Mouse (Mus musculus) right cerebral cortex, postnatal 36 days (tissue): ENCODE results near the gene Maz.
A peak's percentile ranks its signal among the peaks of the same experiment; 100 is the strongest.

Experiments
- DNase-seq, 2 experiments: peaks; one replicate each; pipeline ENCODE4 v3.0.0; 2022; ENCODE audit warnings: low spot score in 2 of 2, mixed read lengths in 1 of 2

Maz gene

DNA sequence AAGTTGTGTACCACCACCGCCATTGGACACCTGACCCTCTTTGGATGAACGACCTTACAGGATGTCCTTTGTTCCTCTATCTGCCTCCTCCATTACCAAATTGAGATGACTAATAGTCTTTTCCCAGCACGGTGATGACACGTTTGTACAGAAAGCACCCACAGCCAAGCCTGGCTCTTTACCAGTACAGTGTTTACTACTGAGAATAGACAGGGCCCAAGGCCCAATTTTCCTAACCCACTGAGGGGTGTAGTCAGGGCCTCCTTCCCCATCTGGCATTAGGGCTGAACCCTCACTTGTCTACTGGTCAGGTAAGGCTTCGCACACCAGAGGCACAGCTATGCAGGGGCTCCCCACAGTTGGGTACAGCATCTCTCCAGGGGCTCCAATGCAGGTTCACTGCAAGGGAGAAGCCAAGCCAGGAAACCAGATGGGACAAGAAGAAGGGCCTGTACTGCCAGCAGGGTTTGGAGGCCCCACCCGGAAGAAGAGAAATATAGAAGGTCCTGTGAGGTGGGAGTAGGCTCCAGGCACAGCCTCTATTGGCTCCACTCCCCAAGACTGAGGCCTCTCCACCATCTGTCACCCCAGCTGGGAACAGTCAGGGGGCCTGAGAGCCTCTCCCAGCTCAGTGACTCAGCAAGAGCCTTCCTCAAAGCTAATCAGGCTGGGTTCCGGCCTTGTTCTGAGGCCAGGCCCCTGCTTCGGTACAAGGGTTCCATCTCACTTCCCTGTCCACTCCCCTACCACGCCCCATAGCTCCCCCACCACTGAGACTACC, 18.4 kb downstream of the Maz start:
- peak; percentile 70 to 72 for DNase-seq

DNA sequence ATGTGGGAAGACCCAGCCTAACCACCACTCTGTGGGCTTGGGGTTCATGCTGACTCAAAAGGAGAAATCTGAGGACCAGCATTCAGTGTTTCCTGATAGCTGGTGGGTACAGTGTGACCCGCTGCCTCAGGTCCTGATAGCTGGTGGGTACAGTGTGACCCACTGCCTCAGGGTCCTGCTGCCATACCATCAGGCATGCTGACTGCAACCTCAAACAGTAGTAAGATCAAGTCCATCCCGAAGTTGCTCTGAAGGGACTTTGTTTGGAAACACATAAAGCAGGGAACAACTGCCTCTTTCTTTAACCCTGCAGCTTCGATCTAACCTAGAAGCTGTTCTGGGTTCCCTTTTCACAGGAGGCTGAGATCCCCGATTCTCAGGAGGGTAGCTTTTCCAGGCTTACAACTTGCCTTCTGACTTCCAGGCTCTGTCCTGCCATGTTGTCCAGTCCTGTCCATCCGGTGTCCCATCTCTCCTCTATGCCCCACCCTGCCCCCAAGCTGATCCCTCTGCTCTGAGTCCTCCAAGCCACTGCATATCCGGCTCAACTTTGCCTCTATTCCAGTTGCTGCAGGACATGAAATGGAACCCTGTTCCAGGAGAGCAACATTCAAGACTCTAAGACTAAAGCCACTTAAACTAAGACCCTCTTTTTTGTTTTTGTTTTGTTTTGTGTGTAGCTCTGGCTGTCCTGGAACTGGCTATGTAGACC, 19.4 kb downstream of the Maz start:
- no peak for DNase-seq

DNA sequence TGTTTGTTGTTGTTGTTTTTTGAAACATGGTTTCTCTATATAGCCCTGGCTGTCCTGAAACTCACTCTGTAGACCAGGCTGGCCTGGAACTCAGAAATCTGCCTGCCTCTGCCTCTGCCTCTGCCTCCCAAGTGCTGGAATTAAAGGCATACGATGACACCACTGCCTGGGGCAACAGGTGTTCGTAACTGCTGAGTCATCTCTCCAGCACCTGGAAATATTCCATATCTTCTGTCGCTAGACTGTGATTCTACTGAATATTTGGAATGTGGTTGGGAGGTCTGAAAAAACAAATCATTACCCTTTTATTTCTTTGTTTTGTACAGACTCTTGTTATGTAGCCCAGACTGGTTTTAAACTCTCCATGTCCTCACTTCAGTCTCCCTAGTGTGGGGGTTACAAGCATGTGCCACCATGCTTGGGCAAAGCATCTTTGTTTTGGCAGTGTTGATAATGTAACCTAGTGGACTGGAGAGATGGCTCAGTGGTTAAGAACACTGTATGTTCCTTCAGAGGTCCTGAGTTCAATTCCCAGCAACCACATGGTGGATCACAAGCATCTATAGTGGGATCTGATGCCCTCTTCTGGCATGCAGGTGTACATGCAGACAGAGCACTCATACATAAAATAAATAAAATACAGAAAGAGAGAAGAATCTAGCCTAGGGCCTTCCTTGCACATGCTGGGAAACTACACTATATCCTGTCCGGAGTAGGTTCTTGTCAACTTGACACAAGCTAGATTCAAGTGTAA, 22.5 kb downstream of the Maz start:
- no peak for DNase-seq

DNA sequence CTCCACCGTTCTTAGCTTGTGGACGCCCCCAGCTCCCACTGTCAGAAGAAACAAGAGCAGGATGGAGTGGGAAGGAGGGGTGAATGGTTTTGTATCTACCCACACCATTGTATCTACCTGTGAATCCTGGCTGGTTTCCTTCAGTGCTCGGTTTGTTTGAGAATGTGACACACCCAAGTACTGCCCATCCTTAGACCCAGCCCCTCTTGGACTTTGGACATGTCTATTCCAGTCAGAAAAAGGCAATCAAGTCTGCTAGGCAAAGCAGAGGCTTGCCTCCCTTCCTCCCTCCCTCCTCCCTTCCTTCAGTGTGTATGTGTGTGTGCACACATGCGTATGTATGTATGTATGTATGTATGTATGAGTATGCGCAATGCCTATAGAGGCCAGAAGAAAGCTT, 23.2 kb downstream of the Maz start:
- DNase-seq, result no peak

DNA sequence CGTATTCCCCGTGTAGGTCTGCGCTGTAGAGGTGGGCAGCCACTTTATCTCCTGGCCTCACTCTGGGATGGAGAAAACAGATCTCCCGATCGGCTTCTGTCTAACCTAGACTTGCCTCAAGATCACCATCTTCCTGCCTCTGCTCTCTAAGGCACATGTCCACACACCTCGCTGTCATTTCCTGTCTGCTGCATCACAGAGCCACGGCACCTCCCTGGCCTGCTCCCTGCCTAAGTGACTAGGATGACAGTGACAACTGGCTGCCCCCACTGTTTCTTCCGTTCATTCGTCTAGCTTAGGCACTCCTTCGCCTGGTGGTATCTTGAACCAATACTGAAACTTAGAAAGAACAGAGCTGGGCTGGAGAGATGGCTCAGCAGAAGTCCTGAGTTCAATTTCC, 27.3 kb downstream of the Maz start:
- no peak for DNase-seq

DNA sequence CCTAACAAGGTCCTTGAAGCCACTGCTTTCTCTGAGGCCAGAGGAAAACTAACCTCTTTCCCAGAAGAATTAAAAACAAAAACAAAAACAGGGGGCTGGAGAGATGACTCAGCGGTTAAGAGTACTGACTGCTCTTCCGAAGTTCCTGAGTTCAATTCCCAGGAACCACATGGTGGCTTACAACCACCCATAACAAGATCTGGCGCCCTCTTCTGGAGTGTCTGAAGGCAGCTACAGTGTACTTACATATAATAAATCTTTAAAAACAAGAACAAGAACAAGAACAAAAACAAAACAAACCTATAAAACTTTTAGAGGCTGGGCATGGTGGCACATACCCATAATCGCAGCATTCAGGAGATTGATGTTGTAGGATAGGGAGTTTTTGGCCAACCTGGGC, 30.4 kb downstream of the Maz start:
- no peak for DNase-seq

DNA sequence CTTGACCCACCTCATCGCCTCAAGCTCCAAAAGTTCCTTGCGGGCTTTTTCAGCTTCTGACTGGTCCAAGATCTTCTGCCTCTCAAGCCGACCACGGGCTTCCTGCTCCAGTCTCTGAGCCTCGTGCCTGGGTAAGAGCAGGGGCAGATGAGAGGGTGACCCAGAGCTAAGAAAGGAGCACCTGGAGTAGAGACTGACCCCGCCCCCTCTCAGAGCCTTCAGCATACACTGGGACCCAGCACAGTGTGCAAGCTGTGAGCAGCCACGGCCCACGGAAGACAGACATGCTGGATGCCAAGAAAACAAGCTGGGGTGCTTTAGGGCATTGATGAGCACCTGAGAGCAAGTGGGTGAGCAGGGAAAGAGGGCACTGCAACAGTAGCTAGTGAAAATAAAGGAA, 38.0 kb downstream of the Maz start:
- no peak for DNase-seq

DNA sequence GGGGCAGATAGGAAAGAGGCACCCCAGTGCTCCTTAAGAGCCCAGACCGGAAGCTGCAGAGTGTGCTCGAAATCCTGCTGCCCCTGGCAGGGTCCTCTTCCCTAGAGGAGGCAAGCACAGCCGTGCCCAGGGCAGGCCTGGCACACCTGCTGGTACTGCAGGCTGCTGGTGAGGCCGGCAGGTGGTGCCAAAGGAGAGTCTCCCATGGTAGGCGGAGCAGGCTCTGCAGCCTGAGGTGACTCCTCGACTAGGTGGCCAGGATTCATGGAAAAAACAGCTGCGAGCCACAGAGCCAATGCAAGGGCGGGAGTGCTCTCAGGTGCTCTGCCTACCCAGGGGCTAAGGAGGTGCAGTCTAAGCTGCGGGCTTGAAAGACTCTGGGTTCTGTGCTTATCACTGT, 40.5 kb downstream of the Maz start:
- DNase-seq, result peak in 1 of 2 experiments; percentile 49

DNA sequence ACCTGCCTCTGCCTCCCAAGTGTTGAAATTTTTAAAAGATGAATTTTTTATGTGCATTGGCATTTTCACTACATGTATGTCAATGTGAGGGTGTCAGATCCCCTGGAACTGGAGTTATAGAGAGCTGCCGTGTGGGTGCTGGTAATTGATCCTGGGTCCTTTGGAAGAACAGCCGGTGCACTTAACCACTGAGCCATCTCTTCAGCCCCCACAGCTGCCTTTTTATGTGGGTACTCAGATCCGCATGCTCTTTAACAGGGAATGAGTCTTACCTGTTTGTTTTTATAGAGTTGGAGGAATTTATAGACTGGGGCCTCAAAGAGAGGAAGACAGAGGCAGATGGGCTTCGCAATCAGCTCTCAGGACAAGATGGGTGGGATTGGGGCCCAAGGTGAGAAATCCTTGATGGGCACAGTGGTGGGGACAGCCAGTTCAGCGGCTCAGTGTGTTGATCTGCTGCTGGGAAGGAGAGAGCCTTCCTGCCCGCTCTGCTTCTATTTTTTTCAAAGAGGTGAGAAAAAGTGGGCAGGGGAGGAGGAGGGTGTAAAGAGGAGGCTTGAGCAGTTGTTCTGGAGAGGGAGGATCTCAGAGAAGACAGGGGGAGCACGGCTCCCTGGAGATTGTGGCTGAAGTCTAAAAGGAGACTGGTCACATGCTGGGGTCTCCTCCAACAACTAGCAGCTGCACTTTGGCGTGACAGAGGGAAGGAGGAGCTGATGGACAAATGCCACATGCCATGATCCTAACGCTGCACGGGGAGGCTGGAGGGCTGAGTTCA, 42.0 kb downstream of the Maz start:
- peak; percentile 47 to 70 for DNase-seq

DNA sequence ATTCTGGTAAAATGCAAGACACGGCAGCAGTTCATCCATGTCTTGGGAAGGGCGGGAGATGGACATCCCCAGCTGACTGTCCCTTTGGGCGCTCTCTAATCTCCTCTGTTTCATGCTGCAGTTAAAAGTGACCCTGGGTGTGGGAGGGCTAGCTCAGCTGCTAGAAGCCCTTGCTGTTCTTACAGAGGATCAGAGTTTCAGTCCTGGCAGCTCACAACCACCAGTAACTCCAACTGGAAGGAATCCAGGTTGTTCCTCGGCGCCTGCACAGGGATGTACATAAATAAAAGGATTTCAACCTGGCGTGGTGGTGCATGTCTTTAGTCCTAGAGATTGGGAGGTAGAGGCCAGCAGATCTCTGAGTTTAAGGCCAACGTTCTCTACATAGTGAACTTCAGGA, 43.7 kb downstream of the Maz start:
- DNase-seq, result no peak

DNA sequence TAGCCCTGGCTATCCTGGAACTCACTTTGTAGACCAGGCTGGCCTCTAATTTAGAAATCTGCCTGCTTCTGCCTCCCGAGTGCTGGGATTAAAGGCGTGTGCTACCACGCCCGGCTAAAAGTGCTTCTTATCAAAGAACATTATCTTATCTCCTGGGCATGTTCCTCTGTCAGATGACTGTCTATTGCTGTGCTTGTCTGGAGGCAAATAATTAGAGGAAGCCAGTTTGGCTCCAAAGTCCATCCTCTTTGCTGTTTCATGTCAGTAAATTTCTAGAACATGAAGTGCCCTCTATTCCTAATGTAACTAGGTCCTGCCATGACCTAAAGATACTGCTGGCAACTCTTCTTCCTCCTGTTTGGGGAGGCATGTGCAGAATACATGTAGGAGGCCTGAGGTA, 44.8 kb downstream of the Maz start:
- no peak for DNase-seq

DNA sequence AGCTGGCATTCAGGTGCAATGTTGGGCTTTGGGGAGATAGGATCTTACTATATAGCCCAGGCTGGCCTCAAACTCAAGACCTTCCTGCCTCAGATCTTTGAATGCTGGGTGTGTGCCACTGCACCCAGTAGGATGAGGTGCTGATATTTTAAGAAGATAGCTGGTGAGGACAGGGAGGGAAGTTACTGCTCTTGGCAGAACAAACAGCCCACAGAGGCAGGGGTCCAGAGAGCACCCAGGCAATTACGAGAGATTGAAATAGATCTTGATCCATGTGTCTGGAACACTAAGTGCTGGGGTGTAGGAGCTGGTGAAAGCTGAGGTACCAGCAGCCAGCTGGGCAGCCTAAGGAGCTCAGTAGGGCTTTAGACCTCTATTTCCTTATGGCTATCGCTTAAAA, 45.2 kb downstream of the Maz start:
- DNase-seq, result no peak

DNA sequence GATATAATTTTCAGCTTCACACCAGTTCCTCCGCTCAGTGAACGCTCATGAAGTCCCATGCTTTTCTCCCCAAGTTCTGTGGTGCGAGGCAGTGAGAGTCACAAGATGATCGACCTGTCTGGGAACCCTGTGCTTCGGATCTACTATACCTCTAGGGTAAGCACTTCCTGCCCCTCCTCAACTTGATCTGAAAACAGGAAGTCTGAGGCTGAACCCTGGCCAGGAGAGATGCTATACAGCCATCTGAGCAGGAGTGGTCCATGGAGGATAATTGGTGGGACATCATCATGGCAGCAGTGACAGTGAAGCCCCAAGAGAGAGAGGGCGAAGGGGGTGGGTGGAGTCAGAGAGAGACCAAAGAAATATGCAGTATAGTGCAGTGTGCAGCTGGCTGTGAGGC, 48.0 kb downstream of the Maz start:
- DNase-seq, result no peak

DNA sequence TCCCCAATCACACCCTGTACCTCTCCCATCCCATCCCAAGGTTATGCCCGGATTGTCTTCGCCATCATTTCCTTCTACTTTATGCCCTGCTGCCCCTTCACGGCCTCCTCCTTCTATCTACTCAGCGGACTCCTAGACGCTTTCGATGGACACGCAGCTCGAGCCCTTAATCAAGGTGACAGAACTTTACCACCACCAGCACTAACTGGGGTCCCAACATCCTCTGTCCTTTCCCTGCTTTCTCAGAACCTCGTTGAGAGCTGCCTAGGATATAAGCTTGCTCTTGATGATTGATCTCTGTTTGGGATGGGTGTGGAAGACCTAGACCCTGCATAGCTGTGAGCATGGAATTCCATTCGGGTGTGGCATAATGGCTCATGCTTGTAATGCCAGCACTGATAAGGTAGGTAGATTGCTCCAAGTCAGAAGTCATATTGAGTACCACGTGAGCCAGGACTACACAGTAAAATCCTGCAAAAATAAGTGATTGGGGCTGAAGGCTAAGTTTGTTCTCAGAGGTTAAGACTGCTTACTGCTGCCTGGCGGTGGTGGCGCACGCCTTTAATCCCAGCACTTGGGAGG, 49.9 kb downstream of the Maz start:
- DNase-seq, result no peak

DNA sequence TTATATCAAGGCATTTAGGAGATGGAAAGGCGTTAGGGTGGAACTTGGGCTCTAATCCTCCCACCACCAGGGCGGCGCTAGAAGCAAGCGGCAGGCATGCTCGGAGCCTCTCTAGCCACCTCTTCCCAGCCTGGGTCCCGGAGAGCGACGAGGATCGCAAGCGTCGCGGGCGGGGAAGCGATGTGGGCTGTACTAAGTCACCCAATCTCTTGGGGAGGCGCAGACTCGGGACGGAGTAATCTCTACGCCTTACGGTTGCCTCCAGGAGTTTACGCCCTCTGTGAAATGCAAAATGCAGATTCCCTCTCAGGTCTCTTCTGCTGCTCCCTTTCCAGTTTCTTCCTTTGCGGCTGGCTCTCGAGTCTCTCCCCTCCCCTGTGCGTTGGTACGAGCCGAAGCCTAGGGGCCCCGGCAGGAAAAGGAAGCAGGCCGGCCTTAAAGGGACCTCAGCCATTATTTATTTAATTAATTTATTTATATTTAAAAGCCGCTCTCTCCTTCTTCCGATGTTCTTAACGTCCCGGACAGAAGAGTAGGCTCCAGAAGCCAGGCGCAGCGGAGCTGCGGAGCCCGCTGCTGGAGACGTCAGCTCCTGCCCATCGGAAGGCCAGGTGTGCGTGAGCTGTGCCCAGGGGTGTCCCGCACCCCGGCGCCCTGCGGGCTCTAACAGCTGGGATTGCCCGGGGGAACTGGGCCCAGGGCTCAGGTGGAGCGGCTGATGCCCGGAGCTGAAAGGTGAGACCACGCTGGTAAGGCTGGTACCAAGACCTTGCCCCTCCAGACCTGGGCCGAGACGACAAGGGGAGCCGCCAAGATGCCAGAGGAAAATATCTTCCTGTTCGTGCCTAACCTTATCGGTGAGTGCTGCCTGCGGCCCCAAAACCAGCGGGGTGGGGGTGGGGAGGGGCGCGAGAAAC, 50.6 kb downstream of the Maz start, which contains the start of gene Cdiptos:
TSS of gene Cdiptos (minus strand) at position 149 of the 917 bp plus-strand sequence.
- peak; percentile 90 to 93 for DNase-seq

DNA sequence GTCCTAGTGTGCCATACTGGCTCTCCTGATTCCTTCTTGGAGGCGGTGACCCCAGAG, 51.1 kb downstream of the Maz start, which contains the start of gene Cdipt:
TSS of gene Cdipt (plus strand) at position 22 of the 57 bp plus-strand sequence.
- no peak for DNase-seq

DNA sequence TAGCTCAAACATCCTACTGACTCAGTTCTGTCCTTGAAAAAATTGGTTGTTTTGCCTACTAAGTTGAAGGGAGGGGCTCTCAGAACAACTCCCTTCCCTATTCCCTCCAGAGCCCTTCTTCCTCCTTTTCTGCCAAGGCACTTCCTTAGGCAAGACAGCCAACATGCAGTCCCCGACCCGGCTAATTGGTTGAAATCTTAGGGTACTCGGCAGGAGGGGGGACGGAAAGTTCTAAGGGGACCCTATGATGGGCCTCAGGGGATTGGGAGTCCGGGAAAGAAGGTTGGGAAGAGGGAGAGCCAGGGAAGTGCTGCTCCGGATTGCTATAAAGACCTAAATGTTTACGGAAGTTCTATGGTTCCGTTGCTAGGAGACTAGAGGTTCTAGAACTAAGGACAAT, 51.3 kb downstream of the Maz start:
- no peak for DNase-seq
